Mouse (Mus musculus) CD4-positive helper T cell, adult 2 months (primary cell): Measurements from ENCODE around the gene Gm20219.

Experiments
- DNase-seq: peaks from one replicate; pipeline ENCODE4 v3.0.0-alpha.2; 2012; ENCODE audit warnings: low read depth, missing footprints, low spot score

Gene Gm20219

DNA sequence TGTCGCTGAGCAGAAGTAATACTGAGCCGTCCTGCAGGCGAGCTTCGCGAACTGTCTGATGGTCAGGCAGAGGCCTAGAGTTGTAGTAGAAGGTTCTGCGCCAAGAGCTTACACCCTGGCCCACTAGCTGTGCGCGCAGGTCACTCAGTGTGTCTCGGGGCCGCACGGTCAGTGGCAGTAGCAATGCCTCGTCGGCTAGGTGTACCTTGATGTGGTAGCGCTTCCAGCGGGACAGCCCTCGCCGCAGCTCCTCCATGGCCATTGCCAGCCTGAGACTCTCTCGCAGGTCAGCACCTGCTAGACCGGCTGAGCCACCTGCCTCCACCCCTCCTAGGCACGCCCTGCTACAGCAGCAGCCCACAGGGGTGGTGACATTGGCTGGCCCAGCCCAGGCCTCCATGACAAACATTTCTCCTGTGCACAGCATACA, at the start of gene Gm20219:
Gm20219 (minus strand) TSS at position 266 of the 430 bp plus-strand sequence.
- no peak for DNase-seq

DNA sequence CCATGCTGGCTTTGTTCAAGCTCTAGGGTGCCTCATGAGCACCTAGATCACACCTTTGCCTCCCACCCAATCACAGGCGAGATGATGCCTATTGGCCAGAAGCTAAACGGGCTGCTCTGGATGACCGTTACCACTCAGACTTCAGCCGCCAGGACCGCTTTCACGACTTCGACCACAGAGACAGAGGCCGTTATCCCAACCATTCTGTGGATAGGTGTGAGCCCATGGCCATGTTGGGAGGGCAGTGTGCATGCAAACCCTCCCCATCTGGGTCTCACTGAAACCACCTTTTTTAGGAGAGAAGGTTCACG, 49.8 kb upstream of the Gm20219 start:
- DNase-seq: no peak

DNA sequence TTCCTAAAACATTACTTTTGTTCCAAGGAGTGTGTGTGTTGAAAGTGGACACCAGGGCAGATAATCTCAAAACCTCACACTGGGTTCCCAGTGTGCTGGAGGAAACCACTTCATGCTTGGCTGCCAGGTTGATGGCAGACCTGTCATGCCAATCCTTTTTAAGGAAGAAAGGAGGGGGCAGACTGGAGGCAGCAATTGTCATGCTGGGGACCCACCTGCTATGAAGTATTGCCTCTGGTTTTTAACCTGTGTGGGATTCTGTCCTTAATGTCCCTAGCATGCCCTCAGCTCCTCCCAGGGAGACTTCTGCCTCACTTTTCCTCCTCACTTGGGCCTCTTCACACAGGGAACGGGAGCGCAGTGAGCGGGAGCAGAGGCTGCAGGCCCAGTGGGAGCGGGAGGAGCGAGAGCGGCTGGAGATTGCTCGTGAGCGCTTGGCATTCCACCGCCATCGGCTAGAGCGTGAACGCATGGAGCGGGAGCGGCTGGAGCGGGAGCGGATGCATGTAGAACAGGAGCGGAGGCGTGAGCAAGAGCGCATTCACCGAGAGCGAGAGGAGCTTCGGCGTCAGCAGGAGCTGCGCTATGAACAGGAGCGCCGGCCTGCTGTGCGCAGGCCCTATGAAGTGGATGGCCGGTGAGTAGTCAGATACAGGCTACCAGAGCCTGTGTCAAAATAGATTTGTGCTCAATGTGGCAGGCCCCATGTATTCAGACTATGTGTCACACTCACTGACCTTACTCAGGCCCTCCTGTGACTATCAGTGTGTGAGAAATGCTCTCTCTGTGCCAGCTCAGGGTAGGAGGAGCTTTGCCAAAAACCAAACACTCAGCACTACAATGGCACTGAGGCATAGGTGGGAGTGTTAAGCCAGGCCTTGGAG, 49.2 kb upstream of the Gm20219 start:
- DNase-seq: no peak

DNA sequence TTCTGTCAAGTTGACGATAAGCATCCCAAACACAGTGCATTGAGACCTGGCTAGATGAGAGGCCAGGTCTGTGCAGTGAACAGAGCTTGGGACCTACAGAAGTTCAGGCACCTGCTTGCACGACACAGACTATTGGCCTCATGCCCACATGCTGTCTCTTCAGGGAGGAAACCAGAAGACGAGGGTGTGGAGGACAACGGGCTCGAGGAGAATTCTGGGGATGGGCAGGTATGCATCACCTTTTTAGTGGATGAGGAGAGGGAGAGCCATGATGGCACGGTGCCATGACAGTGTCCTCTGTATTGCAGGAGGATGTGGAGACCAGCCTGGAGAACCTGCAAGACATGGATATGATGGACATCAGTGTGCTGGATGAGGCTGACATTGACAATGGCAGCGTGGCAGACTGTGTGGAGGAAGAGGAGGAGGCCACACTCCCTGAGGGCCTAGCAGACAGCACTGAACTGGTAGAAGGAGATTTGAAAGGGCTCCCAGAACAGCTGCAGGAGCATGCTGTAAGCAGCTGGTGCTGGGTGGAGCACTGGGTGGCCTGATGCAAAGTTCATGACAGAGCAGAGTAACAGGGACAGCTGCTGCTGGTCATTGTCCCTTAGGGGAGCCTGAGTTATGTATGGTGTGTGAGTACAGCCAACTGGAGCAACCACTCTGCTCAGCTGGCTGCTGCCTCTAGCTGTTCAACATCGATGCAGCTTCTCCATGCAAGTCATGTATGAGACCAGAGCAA, 39.5 kb upstream of the Gm20219 start:
- DNase-seq: no peak

DNA sequence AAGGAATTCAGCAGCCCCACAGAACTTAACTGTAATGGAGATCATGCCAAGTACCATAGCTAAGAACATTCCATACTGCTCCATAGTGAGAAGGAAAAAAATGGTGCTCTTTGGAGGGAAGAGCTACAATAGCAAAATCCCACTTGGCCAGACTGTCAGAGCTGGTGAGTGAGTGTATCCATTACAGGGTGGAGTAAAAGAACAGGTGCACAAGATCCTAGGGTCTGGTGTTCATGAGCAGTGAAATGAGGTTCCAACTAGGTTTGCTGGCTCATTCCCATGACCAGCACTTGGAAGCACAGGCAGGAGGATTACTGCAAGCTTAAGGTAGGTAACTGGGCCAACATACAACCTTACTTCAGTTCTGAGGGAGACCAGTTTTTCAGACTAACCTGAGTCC, 38.4 kb upstream of the Gm20219 start:
- DNase-seq: no peak

DNA sequence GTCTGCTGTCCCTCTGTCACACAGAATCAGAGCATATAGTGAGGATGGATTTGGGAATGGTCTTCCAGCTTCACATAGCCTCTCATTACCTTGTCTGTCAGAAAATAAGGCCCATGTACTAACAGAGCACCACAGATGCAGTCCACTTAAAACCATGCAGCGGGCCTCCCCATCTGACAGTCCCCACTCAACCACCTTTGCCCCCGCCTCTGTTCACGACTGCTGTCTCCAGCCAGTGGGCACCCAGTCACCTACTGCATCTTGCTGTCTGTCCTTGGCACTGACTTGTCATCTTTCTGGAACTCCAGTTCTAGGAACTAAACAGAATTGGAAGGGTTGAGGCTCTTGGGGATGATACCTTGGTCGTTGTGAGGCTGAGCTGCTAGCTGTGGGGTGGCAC, 34.7 kb upstream of the Gm20219 start:
- no peak for DNase-seq

DNA sequence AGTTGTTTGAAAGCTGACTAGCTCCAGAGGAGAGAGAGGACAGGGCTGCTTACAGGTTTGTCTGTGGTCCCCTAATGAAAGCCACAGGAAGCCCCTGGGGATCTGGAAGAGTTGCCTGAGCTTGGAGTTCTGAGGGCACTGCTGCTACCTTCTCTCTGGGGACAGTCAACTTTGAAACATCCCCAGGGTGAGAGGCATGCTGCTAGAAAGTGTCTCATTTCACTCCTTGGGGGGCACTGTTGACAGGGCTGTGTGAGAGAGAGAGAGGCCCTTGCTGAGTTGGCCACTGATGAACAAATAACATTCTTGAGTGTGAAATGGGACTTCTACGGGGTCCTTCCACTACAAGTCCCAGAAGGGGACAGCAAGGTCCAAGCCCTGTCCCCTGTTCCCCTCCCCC, 33.6 kb upstream of the Gm20219 start:
- DNase-seq: no peak

DNA sequence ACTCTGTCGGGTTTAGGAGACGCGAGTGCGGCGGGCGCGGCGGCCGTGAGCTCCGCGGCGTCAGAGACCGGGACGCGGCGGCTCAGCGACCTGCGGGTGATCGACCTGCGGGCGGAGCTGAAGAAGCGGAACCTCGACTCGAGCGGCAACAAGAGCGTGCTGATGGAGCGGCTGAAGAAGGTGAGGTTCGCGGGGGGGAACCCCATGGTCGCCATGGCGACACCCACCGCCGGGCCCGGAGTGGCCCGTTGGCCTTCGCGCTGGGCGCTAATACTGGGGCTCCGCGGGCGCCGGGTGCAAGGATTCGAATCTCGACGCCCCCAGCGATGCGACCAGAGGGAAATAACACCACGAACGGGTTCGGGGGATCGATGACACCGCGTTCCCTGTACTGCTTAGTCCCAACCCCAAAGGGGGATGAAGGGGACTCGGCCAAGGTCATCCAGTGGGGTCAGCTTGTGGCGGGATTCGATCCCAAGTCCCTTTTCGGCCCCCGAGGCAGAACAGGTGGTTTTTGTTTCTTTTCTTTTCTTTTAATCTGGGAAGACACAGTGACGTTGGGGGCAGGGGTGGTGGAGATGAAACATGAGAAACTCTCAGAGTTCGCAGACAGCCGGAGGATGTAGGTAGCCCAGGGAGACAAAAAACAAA, 31.1 kb upstream of the Gm20219 start:
- peak; percentile 65 for DNase-seq

DNA sequence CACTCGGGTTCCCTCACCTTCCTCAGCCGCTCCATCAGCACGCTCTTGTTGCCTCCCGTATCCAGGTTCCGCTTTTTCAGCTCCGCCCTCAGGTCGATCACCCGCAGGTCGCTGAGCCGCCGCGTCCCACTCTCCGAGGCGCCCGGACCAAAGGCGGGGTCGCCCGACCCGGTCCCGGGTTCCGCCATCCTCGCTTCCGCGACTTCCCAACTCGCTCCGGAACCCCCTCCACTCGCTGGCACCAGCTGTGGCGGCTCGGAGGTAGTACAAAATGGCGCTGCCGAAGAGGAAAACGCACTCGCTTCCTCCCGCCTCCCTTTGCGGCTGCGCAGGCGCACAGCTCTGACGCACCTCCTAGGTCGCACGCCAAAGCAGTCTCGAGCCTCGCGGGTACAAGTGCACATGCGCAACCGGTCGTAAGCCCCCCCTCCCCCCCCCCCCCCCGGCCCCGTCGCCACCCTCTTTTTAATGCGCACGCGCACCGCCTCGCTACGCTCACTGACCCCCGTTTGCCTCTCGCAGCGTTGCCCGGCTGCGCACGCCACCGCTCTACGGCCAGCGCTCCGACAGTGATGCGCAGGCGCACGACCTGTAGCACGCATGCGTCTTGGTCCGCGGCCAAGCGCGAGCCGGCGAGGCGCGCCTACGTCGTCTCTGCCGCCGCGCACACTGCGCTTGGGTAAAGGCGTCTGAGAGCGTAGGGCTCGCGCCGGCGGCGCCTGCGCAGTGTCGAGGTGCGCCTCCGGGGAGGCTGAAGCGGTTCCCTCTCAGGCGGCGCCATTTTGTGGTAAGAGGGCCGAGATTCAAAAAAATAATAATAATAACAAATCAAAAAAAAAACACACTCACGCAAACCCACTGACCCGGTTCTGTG, 30.3 kb upstream of the Gm20219 start, which contains the start of the genes Safb2 and Safb:
Safb2 (minus strand) TSS at position 329 of the 874 bp plus-strand sequence.
Safb (plus strand) TSS at position 569 of the 874 bp plus-strand sequence.
- peak; percentile 100 for DNase-seq

DNA sequence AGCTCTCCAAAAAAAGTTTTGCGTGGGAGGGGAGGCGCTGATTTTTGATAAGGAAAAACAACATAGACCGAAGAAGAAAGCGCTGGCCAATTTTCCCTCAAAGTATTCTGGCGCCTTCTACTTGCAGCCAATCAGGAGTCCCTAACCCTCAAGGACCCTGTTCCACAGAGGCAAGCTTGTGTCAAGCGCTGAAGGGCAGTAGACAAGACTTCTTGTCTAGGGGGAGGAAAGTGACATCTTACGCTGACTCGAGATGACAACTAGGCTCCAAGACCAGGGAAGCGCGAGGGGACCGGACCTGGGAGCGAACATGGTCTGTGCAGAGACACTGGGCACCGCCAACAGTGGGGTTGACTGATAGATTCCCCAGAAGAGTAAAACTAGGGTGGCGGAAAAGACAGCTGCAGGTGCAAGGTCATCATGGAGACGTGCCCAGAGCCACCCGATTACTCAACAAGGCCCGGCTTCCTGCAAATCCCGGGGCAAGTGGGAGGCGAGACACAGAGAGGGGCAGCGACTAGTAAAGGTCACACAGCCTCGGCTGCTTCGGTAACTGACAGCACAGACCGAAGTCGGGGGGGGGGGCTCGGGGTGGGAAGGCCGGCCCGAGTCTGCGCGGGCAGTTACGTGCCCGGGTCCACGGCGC, 29.5 kb upstream of the Gm20219 start:
- DNase-seq: peak; percentile 41

DNA sequence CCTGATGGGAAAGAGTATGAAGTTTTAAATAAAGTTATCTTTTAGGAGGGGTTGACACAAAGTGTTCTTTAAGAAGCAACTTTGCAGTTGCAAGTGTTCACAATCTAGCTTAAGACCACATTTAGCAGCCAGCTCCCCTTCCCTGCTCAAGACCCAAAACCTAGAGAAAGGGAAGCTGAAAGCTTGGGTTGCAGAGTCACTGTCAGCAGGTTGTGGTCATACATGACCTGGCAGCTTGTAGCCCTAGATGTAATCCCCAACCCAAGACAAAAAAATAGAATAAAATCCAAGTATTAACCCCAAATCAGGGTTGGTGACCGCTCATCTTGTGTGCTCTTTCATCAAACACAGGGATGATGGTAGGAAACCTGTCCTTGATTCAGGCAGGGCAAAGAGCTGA, 28.9 kb upstream of the Gm20219 start:
- DNase-seq: no peak

DNA sequence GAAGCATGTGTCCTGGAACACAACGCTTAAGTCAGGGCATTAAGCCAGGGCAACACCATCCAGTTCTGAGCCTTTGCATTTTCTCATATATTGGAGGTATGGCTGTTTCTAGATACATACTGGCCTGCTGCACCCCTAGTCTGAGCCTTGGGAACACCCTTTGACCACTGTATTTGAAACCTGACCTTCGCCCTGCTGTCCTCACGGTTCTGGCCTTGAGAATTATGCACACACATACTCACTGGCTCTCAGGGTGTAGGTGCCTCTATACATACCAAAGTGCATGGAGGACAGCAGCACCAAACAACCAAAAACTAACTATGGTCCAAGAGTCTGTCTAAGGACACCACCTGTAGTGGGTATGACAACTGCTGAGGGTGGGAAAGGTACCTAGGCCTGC, 18.8 kb upstream of the Gm20219 start:
- no peak for DNase-seq

DNA sequence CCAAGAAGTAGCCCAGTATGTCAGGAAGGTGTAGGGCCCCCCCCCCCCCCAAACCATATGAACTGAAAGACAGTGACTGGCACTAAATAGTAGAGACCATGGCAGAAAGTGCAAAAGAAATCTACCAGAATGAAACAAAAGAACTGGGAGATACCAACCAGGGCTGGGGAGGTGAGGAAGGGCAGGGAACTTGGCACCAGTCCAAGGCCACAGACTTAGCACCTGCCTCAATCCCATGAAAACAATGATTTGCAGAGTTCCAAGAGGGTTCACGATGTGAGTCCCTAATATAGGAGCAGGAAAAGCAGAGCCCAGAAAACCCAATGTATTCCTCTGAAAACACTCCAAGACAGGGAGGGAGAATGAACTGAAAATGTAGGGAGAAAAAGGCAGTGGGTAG, 18.0 kb upstream of the Gm20219 start:
- DNase-seq: no peak

DNA sequence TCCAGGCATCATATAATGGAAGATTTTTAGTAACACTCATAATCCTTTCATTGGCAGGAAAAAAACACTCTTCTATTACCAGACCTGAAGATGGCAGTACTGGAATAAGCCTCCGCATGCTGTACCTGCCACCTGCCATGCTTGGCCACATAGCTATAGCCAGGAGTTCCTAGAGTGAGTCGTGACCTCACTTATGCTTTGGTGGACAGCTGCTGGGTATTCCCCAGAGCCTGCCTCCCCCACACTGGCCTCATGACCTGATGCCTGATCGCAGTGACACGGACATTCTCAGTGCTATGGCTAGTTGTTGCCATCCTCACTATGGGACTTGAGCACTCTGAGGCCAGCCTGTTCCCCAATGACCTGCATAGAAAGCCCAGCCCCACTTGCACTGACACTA, 16.1 kb upstream of the Gm20219 start:
- no peak for DNase-seq

DNA sequence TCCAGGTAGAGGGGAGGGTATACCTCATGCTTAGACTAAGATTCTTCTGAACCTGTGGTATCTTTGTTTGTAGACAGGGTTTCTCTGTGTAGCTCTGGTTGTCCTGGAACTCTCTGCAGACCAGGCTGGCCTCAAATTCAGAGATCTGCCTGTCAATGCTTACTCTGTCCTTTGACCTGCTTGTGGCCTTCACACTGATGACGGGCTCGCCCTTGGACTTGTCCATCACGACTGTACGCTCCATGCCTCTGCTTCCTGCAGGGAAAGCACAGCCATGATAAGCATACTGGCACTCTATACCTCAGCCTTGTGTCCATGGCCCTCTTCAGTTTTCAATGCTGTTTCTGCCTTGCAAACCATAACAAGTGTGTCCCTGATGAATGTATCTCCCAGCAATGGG, 13.2 kb upstream of the Gm20219 start:
- no peak for DNase-seq

DNA sequence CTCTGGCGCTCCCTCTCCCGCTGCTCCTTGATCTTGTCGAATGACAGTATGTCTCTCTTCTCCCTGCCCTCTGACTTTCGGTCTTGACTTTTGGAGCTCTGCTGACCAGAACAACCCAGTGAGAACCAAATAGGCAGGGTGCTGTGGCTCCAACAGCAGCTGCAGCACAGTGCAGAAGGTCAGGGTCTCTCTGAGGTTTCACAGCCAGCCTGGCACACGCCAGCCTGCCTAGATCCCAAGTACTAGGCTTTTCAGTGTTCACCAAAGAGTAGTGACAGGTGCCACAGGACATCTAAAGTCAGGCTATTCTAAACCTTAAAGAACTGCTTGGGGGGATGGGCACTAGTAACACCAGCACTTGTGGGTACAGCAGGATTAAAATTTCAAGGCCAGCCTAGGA, 12.7 kb upstream of the Gm20219 start:
- no peak for DNase-seq

DNA sequence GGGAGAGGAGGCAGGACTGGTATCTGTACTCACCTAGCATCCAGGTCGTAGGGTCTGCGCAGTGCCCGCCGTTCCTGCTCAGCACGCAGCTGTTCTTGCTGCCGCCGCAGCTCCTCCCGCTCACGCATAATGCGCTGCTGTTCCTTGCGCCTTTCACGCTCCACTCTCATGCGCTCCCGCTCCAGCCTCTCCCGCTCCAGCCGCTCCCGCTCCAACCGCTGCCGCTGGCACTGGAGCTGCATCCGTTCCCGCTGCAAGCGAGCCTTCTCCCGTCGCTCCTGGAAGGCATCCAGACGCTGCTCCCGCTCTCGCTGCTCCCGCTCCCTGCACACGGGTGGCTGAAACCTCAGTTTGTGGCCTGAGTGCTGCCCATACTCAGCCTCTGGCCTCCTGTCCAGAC, 12.1 kb upstream of the Gm20219 start:
- DNase-seq: no peak

DNA sequence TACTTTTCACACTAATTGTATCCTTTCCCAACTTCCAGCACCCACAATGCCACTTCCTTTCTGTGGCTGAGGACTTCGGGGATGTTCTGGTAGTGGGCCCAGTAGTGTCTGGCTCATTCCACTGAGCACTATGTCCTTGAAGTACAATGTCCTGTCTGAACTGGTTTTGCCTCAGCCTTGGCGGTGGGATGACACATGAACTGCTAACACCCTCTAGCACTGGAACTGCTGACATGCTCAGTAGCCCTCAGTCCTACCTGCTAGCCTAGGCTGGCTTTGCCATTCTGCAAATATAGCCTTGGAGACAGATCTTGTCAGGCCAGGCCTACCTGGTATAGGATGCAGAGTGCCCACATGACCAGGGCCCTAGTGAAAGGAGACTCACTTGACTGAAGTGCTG, 7.7 kb upstream of the Gm20219 start:
- DNase-seq: no peak

DNA sequence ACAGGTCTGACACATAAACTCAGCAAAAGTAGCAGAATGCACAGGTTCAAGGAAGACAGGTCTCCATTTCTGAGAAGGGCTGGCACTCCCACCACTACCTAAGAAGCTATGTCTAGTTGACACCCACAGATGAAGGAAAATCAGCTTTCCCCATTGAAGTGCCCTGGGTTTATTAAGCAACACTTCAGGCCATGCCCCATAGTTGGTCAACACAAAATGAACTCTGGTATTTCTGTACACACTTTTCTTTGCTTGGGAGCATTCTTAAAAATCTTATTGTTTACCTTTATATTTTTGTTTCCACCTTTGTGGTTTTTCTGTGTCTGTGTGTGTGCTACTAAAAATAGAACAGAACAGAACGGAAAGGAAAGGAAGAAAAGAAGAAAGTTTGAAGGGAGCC, 5.9 kb upstream of the Gm20219 start:
- DNase-seq: no peak

DNA sequence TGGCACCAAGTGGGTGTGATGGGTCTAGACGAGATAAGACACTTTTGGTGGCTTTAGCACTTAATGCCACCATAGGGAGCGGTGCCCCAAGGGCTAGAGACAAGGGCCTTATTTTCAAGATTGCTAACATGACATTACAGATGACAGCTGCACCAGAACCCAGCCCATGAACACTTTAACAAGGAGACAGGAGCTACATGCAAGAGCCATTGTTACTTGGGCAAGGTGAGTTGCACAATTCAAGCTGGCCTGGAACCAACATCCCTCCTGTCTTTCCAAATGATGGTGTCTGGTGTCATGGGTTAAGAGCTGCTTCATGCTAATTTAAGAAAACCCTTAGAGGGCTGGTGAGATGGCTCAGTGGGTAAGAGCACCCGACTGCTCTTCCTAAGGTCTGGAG, 5.2 kb upstream of the Gm20219 start:
- no peak for DNase-seq

DNA sequence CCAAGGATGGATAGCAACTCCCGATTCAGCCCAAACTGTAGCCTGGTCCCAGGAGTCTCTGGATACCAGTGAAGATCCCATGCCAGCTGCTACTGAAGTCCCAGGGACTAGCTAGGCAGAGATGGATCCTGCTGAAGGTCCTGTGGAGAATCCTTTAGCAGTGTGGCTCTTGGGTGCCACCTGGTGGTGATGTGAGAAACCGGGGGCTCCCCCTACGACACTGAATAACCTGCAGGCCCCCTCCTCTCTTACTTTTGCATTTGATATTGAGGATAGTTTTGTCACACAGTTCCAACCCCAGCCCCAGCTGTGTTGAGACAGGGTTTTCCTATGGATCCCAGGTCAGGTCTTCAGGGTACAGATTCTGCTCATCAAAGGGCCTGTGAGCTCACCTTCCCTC, 4.3 kb upstream of the Gm20219 start:
- peak; percentile 63 for DNase-seq
